Mouse (Mus musculus) lung, adult 2 months (tissue): ENCODE measurements around the gene Mtrf1.

ENCODE experiments used
- CTCF ChIP-seq: fragments of 200-500 bp; IDR thresholded peaks from 2 replicates; pipeline ENCODE4 v1.5.1; 2011; ENCODE audit warnings: mild to moderate bottlenecking, low read length, control low read depth; ENCODE audit not compliant: insufficient read depth
- POLR2A ChIP-seq: fragments of 200-500 bp; IDR thresholded peaks from 2 replicates; pipeline ENCODE4 v1.6.1; 2011; ENCODE audit warnings: low read depth, mild to moderate bottlenecking, control low read depth, low read length, borderline replicate concordance; ENCODE audit errors: extremely low read depth

DNA sequence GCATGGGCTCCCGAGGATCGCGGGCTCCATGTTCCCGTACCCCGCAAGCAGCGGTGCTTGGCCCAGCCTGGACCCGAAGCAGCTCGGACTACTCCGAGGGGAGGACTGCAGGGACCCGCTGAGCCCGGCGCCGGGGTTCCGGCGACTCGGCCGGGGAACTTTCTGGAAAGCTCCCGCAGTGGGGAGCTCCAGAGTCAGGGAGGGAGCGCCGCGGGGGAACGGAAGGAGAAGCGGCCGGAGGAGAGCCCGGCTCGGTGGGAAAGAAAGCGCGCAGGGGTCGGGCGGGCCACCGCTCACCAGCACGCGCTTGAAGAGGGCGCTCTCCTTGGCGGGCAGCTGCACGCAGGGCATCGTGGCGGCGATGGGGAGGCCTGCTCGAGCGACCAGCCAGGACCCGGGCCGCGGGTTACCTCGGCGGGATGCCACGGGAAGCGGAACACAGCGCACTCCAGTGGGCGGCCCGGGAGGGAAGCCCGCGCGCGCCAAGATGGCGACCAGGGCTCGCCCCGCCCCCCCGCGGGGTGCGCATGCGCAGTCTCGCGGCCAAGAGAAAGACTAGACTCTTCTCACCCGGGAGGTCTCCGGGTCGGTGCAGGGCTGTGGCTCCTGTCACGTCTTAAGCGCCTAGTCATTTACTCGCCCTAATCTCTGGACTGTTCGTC, 7.2 kb upstream of the Mtrf1 start, which contains the start of gene Naa16:
- no peak for TF ChIP-seq CTCF
- peak; percentile 94; the same call in 1 of the 2 replicates for TF ChIP-seq POLR2A
